Mouse (Mus musculus): ENCODE results near the gene Pax5. TPM values are rescaled to one million over a fixed set of nuclear protein-coding genes. Genes with fewer than 3 reads are reported as not detected.

Gene Pax5
- total RNA-seq, 1 experiment from 2014 or later = 1.6 TPM

Small RNA genes lying within 50 kb of the gene (microRNA-seq; reads per million reads assigned to microRNA genes)
- 0 reads per million in 2 experiments for gene Mir5120

Other genes starting within 250 kb of the Pax5 start
- 46.8 and 51.3 TPM in 2 replicates for gene Zcchc7, start 45.4 kb upstream of the Pax5 start, total RNA-seq (2021)

Data from adrenal gland, postnatal 14 days (tissue).